Mouse (Mus musculus) liver, adult 2 months (tissue): ENCODE measurements around the gene Rps4x.

ENCODE experiments used
- CTCF ChIP-seq: fragments of 200-500 bp; IDR thresholded peaks from 2 replicates; pipeline ENCODE4 v1.5.1; 2011; ENCODE audit warnings: low read depth, low read length, control low read depth
- POLR2A ChIP-seq: fragments of 200-500 bp; IDR thresholded peaks from 2 replicates; pipeline ENCODE4 v1.6.1; 2011; ENCODE audit warnings: low read length, control low read depth; ENCODE audit not compliant: insufficient read depth; ENCODE audit errors: extremely low read depth

GRCm38 (mm10) chrX:102190840-102191239 is 1.6 kb upstream of the Rps4x start:
- TF ChIP-seq POLR2A (no peak), CTCF (no peak)
